Comparison of ENCODE assay signal across 11 mouse cellular contexts in the genomic region with DNA sequence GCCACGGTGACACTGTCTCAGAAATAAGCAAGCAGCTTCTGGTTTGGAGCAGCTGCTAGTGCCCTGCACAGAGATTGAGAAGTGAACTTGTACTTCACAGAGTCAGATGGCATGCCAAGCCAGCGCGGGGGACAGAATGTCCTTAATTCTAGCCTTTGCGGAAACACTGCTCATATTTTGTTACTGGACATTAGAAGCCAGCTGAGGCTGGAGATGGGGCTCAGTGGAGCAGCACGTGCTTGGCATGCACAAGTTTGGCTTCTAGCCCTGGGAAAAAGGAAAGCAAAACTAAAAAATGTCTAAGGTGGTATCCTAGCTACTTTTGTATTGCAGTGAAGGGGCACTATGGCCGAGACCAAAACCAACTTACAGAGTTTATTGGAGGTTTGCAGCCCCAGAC. TPM values are rescaled to one million over a fixed set of nuclear protein-coding genes. Genes with fewer than 3 reads are reported as not detected.
DNase-seq lines count a peak whose midpoint lies in the region; ATAC-seq lines count a peak whose summit lies in the region.
"Had no signal": no experiment of that assay in that cellular context is flagged by ENCODE, and none has a peak within 500 bp of the region (broad histone marks: within the 10 kb centered on the region; RNA-seq: fewer than 3 reads in every experiment).

No protein-coding gene starts in this region.

- peak; percentile 92 for DNase-seq in heart, adult 11 months
- no peak for DNase-seq in heart, adult 8-10 months (ENCODE audit: low spot score)
- peak; percentile 67 for DNase-seq in adipocyte (ENCODE audit: low spot score)
- peak; percentile 64 for DNase-seq in gastrocnemius, postnatal 25 days
- peak; percentile 20 for DNase-seq in kidney, postnatal 10 days
- no peak for DNase-seq in urinary bladder, postnatal 36 days (ENCODE audit: low spot score in 2 of 2)
- DNase-seq in embryo, embryonic 10.5 days (ENCODE audit: low spot score) = no peak
- DNase-seq: cerebellum, adult 9-10 months; lung, postnatal 10 days had no signal

- ATAC-seq in erythroid progenitor cell, adult 5-6 weeks (replicated peaks; ENCODE audit: low FRiP score, poor library complexity, severe bottlenecking) = no peak
- ATAC-seq: activated CD4-positive, CD25-positive, alpha-beta regulatory T cell, adult 4 months had no signal

RNA-seq across cellular contexts. Expression of gene Capn5, which starts 7.3 kb away (rescaled TPM):
- 1 to 10 TPM; 1.2 to 2.9 (median 1.6) TPM for total RNA-seq in heart, adult 8-10 months (2022)
- 1 to 10 TPM; 1.6 to 2.4 TPM for total RNA-seq in gastrocnemius, postnatal 25 days (2021)
- total RNA-seq in erythroid progenitor cell, adult 5-6 weeks (2015; ENCODE audit: low replicate concordance) = 46.5 and 52.4 TPM in 2 replicates
- total RNA-seq in erythroid progenitor cell, adult 5-6 weeks (2017; ENCODE audit: low replicate concordance) = 51.3 and 72.5 TPM in 2 replicates

RNA-seq across cellular contexts. Expression of gene B3gnt6, which starts 14.0 kb away (rescaled TPM):
- total RNA-seq in heart, adult 8-10 months (2022) = not detected
- total RNA-seq in gastrocnemius, postnatal 25 days (2021) = not detected
- total RNA-seq in erythroid progenitor cell, adult 5-6 weeks (2015; ENCODE audit: low replicate concordance) = 1.1 TPM in 1 of 2 replicates, not detected in the other
- total RNA-seq in erythroid progenitor cell, adult 5-6 weeks (2017; ENCODE audit: low replicate concordance) = not detected in 2 replicates

RNA-seq across cellular contexts. Expression of gene Omp, which starts 40.0 kb away (rescaled TPM):
- under 1 TPM in 3 of 4 experiments, not detected in 1; 0.16 to 0.24 (median 0.20) TPM for total RNA-seq in heart, adult 8-10 months (2022)
- under 1 TPM in 1 of 2 experiments, not detected in 1; 0.11 TPM for total RNA-seq in gastrocnemius, postnatal 25 days (2021)
- total RNA-seq in erythroid progenitor cell, adult 5-6 weeks (2015; ENCODE audit: low replicate concordance) = 4.0 and 4.6 TPM in 2 replicates
- total RNA-seq in erythroid progenitor cell, adult 5-6 weeks (2017; ENCODE audit: low replicate concordance) = 15.4 and 17.2 TPM in 2 replicates

Comparison
In these comparisons a context has a peak if more than half of its experiments do, and no peak if none do; other contexts are left out.
1. DNase-seq: peak in heart, adult 11 months (single experiment), adipocyte (single experiment), gastrocnemius, postnatal 25 days (single experiment) and kidney, postnatal 10 days (single experiment); none in heart, adult 8-10 months (single experiment), urinary bladder, postnatal 36 days (0 of 2) and embryo, embryonic 10.5 days (single experiment).
2. RNA of gene Capn5, which starts 7.3 kb away (total RNA-seq): 46.5 to 72.5 TPM in erythroid progenitor cell, adult 5-6 weeks; 1.6 to 2.4 TPM in gastrocnemius, postnatal 25 days and 1.2 to 2.9 TPM in heart, adult 8-10 months; every median in the first group is over 10 times any median in the second.